Mouse (Mus musculus): ENCODE data around the gene Crebzf. TPM values are rescaled to one million over a fixed set of nuclear protein-coding genes. Genes with fewer than 3 reads are reported as not detected.

Gene Crebzf
- polyA plus RNA-seq (2012; rRNA removed): 172 and 174 TPM in 2 replicates

DNA sequence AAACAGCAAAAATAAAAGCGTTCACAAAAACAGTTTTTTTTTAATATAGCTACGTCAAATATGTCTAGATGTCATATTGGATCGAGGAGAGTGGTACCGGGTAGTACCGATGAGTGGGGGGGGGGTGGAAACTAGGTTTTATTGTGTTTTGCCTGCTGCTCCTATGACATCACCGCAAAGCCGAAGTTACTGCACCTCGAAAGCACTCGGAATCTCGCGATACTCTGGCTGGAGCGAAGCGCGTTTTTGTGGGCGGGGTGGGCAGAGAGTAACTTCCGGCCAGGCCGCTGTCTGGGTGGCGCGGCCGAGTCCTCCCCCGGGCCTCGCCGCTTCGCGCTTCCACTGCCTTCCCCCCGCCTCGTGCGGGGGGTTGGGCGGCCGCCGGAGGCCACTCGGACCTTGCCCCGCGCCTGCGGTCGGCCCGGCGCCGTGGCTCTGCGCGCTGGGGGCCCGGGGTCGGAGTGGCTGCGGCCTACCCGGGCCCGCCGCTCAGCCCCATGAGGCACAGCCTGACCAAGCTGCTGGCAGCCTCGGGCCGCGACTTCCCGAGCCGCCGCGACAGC is at the start of gene Crebzf:
TSS of gene Crebzf (plus strand) at position 212 of the 563 bp plus-strand sequence.

DNA sequence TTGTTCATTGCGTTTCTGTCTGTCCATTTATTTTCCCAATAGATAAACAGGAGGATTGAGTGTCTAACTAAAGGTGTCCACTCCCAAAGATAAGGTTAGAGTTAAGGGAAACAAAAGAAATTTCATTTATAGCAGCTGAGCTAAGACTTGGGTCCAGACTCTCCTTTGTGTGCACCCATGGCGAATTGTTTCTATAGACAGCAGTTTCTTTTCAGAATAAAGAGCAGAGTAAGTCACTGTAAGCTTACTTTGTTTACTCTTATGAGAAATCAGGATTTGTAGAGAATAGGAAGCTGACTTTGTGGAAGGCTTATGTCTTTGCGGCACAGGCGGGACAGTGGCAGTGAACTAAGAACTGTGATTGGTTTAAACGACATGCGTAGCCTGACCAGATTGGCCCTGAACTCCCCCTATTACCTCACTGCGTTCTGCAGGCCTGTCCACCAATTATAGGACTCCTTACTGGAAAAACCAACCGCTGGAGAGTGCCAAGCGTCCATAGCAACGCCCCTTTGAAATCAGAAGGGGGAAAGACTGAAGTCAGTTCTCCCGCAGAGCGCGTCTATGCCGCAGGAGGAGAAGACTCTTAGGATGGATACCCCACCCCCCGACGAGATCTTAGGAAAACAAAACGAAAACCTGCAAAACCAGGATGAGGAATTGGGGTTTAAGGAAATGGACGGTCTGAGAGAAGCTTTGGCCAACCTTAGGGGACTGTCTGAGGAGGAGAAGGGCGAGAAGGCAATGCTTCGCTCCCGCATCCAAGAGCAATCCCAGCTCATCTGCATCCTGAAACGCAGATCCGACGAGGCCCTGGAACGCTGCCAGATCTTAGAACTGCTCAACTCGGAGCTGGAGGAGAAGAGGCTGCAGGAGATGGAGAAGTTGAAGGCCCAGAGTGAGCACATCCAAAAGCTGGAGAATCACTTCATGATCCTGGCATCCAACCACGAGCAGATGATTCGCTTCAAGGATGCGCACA is 16.2 kb upstream of the Crebzf start, which contains the start of gene Ccdc89:
TSS of gene Ccdc89 (plus strand) at position 558 of the 982 bp plus-strand sequence.

DNA sequence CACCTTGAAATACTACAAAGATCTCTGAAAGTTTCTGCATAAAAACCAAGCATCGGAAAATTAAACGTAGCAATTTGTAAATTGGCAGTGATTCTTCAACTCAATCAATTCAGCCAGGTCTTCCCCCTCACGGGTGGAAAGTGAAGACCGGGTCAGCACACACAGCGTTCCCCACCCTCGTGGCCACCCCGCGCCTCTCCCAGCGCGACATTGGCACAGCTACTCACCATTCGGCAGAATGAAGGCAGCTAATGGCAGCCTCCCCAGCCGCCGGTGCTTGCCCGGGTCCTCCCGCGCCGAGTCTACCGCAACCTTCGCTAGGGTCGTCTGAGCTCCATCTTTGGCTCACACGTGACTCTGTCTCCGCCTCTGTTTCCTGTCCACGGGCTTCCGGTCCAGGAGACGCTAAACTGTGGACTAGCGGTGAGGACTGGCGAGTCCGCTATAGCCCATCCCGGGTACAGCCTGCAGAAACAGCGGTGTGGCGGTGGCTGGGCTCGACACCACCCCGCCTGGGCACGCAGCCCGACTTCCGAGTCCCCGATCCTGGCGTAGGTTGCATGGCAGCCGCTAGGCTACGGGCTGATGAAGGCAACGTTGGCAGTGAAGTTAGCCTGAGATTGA is 14.4 kb downstream of the Crebzf start, which contains the start of gene Tmem126a:
TSS of gene Tmem126a (minus strand) at position 385 of the 624 bp plus-strand sequence.

DNA sequence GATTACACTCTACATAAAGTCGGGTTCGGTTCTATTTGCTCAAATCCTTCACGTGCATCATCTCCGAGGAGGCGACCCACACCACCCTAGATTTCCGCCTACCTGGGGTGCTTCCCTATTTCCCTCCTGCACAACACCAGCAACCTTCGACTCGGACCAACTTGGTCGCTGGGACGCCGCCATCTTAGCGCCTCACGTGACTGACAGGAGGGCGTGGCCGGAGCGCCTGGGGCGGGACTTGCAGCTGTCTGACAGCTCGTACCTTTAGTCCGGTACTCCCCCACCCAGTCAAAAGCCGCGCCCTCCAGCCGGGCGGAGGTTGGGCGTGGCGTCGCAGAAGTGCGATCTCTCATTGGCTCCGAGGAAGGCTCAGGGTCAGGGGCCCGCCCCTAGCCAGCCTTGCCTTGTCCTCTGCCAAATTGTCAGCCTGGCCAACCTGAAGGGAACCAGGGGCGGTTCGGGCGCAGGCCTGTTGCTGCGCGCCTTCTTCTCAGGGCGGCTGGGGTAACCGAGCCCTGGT is 33.3 kb downstream of the Crebzf start, which contains the start of gene Tmem126b:
TSS of gene Tmem126b (minus strand) at position 209 of the 520 bp plus-strand sequence.

DNA sequence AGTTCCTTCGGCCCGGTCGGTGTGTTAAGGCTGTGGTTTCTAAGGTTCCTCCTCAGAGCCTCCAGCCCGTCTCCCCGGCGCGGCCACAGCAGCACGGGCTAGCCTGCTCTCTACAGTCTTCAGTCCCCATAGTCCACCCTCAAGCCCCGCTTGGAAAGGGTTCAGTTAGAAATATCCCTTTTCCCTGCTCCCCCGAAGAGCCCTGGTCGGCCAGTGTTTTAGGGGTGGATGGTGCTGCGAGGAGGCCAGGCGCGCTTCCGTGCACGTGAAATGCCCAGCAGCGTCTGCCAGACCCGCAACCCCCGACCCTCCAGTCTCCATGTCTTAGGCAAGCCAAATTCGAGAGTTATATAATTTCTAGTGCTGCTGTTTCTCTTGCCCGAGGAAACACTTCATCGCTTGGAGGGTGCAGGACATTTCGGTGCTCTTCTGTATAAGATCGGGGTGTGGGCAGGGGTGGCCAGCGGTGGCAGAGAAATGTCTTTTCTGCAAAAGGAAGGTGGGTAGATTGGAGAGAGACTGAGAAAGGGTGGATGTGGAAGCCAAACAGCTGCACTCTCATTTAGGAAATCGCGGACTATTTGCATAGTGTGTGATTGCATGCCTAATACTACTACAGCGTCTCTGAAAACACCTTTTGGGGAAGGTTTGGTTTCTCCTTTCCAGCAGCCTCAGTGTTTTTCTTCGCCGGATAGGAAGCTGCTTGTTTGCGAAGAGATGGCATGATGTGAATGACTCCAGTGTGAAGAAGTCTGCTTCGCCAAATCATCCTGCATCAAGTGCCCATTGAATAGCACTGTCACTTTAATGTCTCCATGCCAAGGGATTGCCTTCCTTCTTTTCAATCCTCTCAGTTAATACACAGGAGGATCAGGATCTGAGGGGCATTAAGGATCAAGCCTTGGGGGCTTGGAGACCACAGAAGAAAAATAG is 34.0 kb downstream of the Crebzf start, which contains the start of gene Dlg2:
TSS of gene Dlg2 (plus strand) at position 360 of the 933 bp plus-strand sequence.

Other genes with a start within 250 kb of the Crebzf start
- not detected in 2 replicates for gene Ccdc83, start 177.0 kb upstream of the Crebzf start, polyA plus RNA-seq (2012; rRNA removed)
- 5.0 and 10.0 TPM in 2 replicates for gene Sytl2, start 140.5 kb upstream of the Crebzf start, polyA plus RNA-seq (2012; rRNA removed)
- 1.1 and 1.3 TPM in 2 replicates for gene Ccdc89, start 16.2 kb upstream of the Crebzf start, polyA plus RNA-seq (2012; rRNA removed)
- 52.7 and 59.5 TPM in 2 replicates for gene Tmem126a, start 14.5 kb downstream of the Crebzf start, polyA plus RNA-seq (2012; rRNA removed)
- gene Tmem126b, start 33.3 kb downstream of the Crebzf start, polyA plus RNA-seq (2012; rRNA removed): 22.4 and 22.5 TPM in 2 replicates
- 28.1 and 30.8 TPM in 2 replicates for gene Dlg2, start 33.9 kb downstream of the Crebzf start, polyA plus RNA-seq (2012; rRNA removed)

All from central nervous system, embryonic 14 days (tissue).